Mouse (Mus musculus) ovary, adult 18-20 months (tissue): ENCODE data around the gene Abcc12.

Experiments
- DNase-seq: peaks from one replicate; pipeline ENCODE4 v3.0.0; 2022; ENCODE audit warnings: low spot score, mixed read lengths

Gene Abcc12

DNA sequence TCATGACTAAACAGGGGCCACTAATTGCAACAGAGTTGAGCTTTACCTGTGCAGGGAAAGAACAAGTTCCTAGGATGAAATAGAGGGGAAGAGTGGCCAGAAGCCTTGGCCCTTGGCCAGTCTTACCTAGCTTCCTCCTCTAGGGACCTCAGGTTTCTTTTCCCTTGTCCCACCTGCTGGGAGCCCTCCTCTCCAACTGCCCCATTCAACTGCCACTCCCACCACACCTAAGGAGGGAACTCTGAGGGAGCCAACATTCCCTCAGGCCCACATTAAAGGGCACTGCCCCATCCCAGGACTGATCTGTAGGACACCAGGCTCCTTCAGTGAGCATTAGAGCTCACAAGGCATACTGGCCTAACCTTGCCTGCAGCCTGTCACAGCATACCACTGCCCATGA, at the start of gene Abcc12:
Gene Abcc12 (minus strand): TSS at position 229 of the 400 bp plus-strand sequence.
- no peak for DNase-seq

DNA sequence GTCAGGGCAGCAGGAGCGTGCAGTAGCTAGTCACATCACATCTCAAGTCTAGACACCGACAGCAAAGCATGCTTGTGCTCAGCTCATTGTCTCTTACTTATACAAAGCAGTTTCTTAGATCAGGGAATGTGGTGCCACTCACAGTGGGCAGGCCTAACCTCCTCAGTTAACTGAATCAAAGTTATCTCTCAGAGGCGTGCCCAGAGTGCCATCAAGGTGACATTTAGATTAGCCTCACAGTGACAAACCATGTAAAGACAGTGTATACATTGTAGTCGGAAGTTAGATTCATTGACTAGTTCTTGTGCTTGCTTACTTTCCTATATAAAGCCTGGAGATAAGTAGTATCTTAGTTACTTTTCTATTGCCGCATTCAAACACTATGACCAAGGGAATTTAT, 49.7 kb upstream of the Abcc12 start:
- DNase-seq, result no peak

DNA sequence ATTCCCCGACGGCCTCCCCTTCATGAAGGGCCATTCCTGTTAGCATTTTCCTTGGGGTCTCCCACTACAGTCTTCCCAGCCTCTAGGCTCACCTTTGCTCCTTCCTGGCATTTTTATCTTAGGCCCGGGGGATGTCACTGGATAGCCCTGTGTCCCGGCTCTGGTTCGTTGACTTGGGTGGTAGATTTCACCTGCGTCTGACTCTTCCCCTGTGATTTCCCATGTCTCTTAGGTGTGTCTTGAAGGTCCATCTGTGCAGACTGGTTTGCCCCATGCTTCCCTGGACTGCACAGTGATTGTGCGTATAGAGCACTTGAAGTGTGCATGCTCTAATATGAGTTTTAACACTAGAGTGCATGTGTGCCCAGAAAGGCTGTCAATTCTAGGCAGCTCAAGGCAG, 44.4 kb upstream of the Abcc12 start:
- no peak for DNase-seq

DNA sequence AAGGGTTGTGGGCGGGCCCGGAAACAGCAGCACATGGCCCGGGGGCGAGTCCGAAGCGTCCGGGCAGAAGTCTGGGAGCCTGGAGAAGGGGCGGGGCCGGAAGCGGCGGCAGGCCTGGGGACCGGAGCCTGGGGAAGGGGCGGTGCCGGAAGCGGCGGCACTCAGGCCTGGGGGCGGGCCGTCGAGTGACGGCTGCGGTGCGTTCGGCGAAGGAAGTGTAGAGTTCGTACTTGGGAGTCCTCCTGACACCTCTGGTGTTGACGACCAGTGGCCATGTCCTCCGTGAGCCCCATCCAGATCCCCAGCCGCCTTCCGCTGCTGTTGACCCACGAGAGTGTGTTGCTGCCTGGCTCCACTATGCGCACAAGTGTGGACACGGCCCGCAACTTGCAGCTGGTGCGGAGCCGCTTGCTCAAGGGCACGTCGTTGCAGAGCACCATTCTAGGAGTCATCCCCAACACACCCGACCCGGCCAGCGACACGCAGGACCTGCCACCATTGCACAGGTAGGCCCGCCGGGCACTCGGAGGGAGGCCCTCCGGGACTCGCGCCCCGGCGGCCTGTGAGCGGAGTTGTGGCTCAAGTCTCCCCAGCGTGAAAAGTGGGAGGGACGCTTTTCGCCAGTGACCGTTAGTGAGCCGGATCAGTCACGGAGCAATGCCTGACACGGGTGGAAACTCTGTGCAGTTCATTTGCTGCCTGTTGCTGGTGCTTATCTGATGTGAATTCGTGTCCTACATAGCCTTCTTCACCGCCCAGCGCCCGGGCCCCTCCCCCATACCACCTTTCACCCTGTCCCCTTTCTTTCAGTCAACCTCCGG, 43.6 kb upstream of the Abcc12 start, which contains the start of gene Lonp2:
Gene Lonp2 (plus strand): TSS at position 133 of the 821 bp plus-strand sequence.
- DNase-seq, result peak; percentile 97

DNA sequence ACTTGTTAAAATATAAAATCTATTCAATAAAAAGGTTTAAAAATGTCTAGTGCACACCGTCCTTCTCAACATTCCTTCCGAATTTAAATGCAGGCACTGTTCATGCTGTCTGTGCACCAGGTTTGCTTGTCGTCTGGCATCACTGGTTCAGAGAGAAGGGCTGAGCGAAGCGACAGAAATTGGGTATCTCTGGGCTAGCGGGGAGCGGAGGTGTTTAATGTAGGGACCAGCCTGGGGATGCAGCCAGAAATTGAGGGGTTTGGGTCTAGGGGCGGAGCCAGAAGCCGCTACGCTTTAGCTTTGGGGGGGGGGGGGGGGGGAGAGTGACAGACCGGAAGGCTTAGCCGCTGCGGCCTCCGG, 43.0 kb upstream of the Abcc12 start:
- no peak for DNase-seq

DNA sequence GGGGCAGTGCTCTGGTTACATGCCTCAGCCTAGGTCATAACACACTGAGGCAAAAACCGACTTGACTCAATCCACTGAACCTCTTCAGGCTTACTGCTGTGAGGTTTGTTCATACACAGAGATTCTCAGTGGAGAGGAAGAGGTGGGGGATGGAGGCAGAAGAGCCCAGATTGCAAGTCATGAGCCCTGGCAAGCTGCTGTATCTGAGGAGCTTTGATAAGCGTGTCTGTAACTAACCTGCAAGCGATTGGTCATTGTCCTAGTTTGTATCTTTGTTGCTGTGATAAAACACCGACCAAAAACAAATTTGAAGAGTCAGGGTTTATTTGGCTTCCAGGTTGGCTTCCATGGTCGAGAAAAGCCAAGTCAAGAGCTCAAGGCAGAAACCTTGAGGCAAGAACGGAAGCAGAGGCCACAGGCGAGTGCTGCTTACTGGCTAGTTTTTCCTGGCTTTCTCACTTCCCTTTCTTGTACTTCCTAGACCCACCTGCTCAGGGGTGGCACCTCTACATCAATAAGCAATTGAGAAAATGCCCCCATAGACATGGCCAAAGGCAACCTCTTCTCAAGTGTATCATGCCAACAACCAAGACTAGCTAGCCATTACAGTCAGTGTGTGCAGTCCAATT, 37.4 kb upstream of the Abcc12 start:
- DNase-seq, result no peak

DNA sequence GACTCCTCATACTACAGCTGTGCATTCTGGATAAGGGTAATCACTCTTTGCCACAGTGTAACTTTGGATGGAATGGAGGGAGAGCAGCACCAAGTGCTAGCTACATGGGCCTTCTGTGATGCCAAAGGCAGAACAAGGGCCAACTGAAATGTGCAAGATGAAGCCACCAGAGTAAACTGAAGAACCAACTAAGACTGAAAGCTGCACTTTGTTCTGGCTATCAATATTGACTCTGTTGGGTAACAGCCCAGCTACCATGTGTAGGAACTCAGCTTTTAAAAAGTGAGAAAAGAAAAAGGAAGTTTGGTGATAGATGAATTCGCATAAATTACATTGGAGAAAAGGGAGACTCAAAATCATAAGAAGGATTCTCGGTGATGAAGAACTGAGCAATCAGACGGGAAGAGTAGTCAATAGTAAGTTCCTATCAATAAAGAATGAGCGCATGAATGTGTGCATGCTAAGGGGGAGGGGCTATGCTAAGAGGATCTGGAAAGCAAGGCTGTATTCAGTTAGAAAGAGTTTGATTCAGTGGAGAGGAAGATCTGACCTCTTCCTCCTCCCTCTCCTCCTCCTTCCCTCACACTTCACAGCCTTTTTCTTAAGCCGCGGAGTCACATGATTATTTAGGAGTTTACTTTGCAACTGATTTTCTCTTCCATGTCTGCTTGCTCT, 34.7 kb upstream of the Abcc12 start:
- no peak for DNase-seq

DNA sequence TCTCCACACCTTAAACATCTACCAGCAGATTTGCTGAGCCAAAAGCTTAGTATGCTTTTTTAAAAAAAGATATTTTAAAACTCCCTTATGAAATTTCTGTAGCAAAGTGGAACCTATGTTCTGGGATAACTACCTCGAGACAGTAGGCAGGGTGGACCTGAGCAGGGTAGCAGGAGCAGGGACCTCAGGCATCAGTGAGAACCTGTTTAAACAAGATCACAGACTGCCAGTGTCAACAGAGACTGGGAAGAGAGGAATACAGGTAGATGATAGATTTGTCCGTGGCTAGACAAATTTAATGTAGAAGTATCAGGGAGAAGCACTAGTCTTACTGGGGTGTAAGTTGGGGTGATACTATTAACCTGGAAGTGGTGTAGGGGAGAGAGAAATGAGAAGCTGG, 33.3 kb upstream of the Abcc12 start:
- DNase-seq, result no peak

DNA sequence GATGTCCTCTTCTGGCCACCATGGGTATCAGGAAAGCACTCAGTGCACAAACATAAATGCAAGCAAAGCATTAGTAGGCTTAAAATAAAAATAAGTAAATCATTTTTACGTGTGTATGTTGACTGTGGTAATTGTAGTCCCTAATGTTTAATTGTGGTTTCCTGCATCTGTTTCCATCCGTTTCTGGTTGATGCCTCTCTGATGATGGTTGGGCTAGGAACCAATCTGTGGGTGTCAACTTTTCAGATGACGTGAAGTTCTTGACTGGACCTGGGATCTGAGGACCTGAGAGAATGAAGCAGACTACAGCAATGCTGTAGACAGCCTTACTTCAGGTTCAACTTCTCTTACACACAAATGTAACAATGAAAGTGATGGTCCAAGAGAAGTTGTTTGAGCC, 24.2 kb upstream of the Abcc12 start:
- no peak for DNase-seq

DNA sequence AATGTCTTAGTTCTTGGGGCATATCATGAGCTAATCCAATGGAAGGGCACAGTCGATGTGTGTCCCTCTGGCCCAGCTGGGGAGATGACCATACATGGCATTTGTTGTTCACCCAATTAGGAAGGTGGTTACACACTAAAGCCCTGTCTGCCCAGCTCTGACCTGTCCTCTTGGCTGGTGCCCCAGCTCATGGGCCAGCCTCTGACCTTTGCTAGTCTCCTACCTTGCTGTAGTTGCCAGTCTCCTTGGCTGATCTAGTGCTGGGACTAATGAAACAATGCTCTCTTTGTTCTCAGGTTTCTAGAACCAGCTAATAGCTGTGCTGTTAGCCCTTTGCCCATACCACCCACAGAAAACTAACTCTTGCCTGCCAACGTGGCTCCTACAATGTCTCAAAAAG, 22.7 kb upstream of the Abcc12 start:
- no peak for DNase-seq

DNA sequence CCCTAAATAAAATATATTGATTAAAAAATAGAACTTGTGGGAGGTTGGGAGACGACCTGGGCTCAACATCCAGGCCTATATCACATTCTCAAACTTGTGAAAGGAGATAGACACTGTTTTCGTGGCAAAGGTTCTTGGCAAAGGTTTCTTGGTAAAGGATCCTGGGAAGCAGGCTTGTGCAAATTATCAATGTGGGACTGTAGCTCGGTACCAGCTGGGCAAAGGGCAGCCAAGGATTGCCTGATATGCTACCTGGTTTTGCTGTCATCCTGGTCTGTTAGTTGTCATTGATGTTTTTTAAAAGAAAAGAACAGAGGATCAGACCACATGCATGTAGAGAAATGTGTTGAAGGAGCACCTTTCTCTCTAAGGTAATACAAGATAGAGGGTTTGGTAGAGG, 19.8 kb upstream of the Abcc12 start:
- DNase-seq, result no peak

DNA sequence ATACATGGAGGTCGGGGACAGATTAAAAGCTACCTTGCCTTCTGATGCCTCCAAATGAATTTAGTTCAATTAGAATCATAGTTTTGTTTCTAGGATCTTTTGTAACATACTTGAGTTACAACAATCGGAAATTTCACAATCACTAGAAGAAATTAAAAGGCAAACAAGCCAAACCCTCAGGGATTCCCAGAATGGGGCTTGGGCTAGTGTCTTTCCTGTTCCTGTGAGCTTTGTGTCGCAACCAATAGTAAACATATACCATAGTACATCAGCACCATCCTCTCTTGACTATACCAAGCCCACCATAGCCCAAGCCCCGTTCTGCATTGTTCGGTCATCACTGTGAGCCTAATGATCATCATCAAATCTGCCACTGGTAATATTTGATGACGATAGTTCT, 18.8 kb upstream of the Abcc12 start:
- DNase-seq, result no peak

DNA sequence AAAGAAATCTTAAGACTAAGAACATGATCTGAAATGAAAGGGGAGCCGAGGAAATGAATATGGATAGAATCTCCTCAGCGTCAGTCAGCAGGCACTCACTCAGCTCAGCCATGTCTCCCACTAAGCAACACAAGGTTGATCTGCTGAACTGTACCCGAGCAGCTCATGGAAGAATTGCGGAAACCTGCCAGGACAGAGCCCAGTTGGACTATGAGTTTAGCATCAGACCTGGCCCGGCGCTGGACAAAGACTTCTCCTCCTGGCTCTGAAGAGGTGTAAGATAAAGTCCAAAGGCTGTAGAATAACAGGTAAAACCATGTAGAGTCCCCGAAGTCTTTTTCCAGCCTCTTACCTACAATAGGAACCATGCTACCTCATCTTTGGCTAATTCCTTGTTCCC, 17.2 kb upstream of the Abcc12 start:
- DNase-seq, result no peak

DNA sequence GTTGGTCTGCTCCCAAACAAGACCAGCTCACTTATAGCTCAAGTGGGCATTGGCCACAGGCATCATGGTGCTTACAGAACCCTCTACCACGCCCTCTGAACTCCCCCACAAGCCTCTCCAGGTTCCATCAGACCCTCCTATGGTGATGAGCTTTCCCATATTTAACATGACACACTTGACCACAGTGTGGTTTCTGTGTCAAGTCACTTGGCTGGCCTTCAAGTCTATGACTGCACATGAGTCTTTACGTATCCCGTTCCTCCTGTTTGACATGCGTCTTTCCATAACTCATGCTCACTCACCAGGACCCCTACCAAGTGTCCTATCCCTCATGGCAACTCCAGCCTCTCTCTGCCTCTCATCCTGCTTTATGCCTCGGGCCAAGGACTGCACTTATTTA, 15.2 kb upstream of the Abcc12 start:
- no peak for DNase-seq

DNA sequence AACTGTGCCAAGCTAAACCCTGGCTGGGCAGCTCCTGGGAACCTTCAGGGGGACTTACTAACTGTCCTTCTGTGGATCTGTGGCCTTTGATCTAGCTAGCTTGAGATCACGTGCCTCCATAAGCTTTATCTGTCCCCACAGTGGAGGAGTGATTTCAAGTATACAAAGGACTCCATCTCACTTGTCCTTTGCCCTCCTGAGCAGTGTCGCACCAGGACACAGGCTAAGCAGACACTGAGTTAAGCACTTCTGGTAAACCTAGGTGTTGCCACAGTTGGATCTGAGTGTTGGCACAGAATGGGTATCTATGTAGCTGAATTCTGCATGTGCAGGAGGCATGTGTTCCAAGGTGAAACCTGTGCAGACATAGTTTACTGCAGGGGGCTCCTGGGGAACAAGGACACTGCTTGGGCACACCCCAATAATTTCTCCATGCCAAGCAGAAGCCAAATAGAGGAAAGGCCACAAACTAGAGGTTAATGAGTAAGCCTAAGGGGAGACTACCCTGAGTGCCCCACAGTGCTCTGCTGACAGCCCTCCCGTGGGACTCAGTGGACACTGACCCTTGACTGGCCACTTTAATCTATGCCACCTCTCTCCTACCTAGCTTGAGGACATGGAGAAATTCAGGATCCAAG, 13.8 kb upstream of the Abcc12 start:
- DNase-seq, result no peak

DNA sequence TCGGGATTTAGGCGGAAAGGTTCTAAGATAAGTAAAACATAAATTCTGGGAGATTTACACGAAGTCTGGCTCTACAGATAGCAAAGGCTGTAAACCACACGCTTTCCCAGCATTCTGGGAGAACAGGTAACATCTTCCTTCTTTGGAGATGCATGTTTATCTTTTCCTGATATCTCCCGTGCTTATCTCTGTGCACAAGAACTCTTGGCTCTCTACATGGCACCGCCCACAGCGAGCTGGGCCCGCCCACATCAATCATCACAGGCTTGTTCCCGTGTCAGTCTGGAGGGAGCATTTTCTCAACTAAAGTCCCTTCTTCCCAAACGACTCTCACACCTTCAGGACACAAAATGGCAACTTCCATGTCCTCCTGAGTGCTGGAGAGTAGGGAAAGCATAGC, 12.6 kb upstream of the Abcc12 start:
- DNase-seq, result no peak

DNA sequence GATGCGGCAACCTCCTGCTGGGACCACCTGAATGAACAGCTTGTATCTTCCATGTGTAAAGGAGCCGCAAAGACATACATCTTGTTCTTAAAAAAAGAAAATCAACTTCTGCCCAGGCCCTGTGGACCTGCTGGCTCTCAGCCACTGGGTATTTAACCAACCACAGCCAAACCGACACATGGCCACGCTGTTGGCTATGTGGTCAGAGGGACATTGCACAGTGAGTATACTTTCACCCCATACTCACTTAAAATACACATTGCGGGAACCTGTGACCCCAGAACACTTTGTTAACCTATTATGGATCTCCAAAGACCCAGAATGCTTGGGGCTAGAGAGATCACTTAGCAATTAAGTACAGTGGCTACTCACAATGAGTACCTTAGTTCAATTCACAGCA, 7.9 kb upstream of the Abcc12 start:
- DNase-seq, result no peak

DNA sequence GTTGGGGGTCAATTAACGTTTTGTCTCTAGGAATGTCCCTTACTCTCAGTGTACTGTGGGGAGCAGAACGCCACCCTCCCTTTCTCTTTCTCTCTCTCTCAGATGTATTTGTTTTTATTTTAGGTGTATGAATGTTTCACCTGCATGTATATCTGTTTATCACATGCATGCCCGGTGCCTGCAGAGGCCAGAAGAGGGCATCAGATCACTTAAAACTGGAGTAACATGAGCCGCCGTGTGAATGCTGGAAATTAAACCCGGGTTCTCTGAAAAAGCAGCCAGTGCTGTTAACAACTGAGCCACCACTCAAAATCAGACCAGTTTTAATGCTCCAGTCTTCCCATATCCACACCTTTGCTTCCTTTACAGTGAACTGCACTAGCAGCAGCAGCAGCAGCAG, 6.2 kb upstream of the Abcc12 start:
- no peak for DNase-seq

DNA sequence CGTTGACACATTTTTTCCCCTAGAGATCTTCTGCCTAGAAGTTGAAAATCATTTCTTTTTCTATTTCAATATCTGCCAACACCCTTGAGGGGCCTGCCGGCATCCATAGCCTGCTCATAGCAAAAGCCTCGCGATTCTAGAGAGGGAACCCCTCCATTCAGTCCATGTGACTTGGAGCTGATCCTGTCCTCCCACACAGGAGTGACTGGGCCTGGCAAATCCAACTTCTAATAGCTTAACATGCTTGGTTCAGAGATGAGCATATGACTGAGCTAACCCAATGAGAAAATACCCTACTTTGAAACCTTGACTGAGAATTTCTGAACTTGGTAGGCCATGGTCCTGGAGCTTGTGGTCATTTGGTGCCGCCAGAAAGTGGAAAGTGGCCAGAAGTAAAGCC, 5.6 kb upstream of the Abcc12 start:
- no peak for DNase-seq

DNA sequence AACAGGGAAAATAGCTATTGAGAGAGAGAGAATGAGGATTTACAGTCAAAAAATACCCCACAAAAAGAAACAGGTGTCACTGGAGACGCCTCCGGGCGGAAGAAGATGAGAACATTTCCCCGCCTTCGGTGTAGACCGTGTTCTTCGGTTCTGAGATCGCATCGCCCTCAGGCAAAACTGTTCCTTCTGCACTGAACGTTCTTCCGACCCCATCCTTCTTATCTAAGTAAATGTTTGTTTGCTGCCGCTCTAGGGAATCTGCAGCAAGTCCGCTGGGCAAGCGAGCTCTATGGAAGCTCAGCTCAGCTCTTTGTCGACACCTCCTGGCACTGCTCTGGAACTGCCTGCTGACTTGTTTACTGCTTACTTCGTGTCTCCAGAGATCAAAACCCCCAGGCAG, 5.0 kb upstream of the Abcc12 start:
- DNase-seq, result peak; percentile 56

DNA sequence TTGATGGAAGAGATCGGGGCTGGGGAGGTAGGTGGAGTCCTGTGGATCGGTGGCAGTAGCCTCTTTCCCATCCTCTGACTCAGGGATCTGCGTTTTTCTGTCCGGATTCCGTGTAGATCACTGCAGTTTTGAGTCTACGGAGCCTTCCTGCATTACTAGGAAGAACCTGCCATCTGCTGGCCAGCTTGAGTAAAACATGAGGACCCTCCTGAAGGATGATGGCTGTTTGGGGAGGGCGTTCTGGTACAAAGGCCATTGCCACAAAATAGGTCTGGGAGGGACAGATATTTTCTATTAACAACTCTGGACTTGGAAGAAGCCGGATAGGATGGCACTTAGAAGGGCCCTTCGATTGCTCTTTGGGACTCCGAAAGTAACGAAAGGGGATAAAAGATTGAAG, 4.6 kb upstream of the Abcc12 start:
- DNase-seq, result peak; percentile 56

DNA sequence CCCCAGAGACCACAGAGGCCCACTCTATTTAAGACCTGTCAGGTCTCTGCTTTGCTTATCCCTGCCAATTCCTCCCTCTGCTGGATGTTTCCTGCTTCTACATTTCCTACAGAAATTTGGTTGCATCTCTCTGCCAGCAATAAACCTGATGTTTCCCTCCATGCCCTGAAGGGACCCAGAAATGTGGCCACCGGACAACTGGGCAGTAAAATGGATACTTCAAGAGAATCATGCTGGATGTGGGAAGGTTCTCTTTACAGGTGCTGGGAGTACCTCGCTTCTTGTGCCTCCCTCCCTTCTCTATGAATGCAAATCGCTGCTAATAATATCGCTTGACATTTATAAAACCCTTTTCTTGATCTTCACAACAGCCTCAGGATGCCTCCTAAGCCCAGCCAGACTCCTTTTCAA, 1.4 kb upstream of the Abcc12 start:
- DNase-seq, result no peak

DNA sequence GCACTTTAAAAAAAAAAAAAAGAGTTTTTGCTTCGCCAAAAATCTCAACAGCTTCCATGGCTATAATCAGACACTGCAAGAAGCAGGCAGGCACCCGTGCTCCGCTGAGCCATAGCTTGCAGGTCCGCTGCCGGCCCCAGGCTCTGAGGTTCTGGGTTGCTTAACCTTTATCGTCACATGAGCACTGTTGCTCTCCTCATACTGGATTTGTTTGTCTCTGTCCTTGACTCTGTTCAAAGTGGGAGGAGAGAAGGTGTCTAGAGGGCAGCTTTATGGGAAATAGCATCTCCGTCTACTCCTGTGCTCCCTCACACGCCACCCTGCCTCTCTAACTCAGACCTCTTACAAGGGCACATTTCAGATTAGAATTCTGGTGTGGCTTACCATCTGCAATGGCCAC, 1.8 kb downstream of the Abcc12 start:
- no peak for DNase-seq
